Mouse (Mus musculus): ENCODE results near the gene Snd1.

DNA sequence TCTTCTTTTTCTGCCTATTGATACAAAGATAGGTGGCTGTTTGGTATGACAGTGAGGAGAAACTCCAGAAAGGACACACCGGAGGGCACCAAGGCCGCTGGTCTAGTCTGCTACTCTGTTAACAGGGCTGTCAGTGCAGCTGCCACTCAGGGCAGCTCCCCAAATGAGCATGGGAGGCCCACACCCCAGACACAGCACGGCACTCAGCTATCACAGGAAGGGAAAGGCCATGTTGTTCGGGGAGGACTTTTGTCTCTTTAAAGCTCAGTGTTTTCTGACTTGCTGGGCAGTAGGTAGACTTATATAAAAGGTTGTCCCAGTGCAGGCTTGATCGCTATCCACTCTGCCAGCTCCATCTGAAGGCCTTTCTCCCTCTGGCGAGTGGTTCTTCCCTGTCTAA, 312.2 kb downstream of the Snd1 start:
- TF ChIP-seq CTCF (IDR thresholded peaks at IDR 0.05; ENCODE audit: low read depth), result no peak
- TF ChIP-seq EP300 (IDR thresholded peaks at IDR 0.05; ENCODE audit: low read depth), result no peak

Measured in liver, embryonic 14.5 days (tissue).